Mouse (Mus musculus) embryonic fibroblast, embryonic 13.5 days (primary cell): ENCODE results near the gene Dpp10.

Source experiments
- CTCF ChIP-seq: IDR thresholded peaks from 2 replicates; pipeline ENCODE4 v1.5.1; 2011; ENCODE audit warnings: mild to moderate bottlenecking, control low read depth, low read length, moderate library complexity, borderline replicate concordance; ENCODE audit not compliant: insufficient read depth
- POLR2A ChIP-seq: IDR thresholded peaks from 2 replicates; pipeline ENCODE4 v1.6.1; 2011; ENCODE audit warnings: low read depth, mild to moderate bottlenecking, control low read depth, low read length, moderate library complexity

- no peak for TF ChIP-seq CTCF
- no peak for TF ChIP-seq POLR2A
These were observed 42.6 kb downstream of the Dpp10 start for GRCm38 (mm10) chr1:124002797-124003196.
